Mouse (Mus musculus): ENCODE data around the gene Gamt.

DNA sequence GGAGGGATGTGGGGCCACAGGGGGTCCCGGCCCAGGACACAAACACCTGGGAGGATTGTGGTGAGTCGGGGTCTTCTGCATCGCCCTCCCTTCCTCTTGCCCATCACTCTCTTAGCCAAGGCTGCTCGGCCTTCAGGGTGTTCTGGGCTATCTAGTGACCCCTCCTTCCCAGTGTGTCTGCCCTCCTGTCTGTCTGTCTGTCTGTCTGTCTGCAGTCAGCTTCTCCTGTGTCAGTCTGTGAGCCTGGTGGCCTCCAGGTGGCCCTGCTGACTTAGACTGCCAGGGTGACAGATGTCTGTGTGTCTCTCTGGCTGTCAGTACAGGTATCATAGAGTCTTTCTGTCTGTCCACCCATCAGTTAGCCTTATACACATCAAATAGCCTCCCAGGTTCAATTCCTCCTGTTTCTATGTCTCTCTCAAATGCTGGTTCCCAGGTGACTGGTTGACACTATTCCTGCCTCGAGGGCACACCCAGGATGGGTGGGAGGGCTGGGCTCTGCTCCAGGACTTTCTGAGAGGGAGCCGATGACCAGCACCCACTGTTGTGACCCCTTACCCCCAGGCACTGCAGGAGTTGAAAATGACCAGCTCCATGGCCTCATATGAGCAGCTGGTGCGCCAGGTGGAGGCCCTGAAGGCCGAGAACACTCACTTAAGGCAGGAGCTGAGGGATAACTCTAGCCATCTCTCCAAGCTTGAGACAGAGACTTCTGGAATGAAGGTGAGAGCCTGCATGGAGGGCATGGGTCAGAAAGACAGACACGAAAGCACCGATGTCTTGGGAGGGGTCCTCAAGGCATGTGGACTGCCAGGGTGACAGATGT, 40.7 kb upstream of the Gamt start:
- TF ChIP-seq CTCF (IDR thresholded peaks at IDR 0.05; ENCODE audit: extremely low read depth, insufficient read depth, insufficient read length, insufficient replicate concordance) (no peak), POLR2A (IDR thresholded peaks at IDR 0.05; ENCODE audit: low read depth, low read length) (no peak)

All from spleen, adult 2 months (tissue).